Mouse (Mus musculus) stomach, postnatal 0 days (tissue): ENCODE measurements around the gene 4930564D02Rik. TPM values are rescaled to one million over a fixed set of nuclear protein-coding genes. Genes with fewer than 3 reads are reported as not detected.

Experiments used
- ATAC-seq: fragments of 200-750 bp; cut with Nextera tagmentation; 2 replicates; pipeline ENCODE4 v1.8.0; 2017; ENCODE audit not compliant: low FRiP score, low TSS enrichment
- DNase-seq: peaks from one replicate; pipeline ENCODE4 v3.0.0-alpha.2; 2016; ENCODE audit warnings: low spot score
- H3K27ac ChIP-seq: fragments of 300-500 bp; sonication (generic); replicated peaks from 2 replicates; pipeline ENCODE4 v1.5.1; 2014; ENCODE audit warnings: mild to moderate bottlenecking, control low read depth
- H3K27me3 ChIP-seq: fragments of 300-500 bp; sonication (generic); 2 replicates; pipeline ENCODE4 v1.6.1; 2014; ENCODE audit warnings: low read length; ENCODE audit not compliant: control insufficient read depth, insufficient read depth
- H3K36me3 ChIP-seq: fragments of 300-500 bp; sonication (generic); 2 replicates; pipeline ENCODE4 v1.6.1; 2014; ENCODE audit warnings: low read length, mixed read lengths; ENCODE audit not compliant: control insufficient read depth, insufficient read depth
- H3K4me1 ChIP-seq: fragments of 300-500 bp; sonication (generic); replicated peaks from 2 replicates; pipeline ENCODE4 v1.6.1; 2014; ENCODE audit warnings: antibody characterized with exemption; ENCODE audit not compliant: control insufficient read depth, insufficient read depth
- H3K4me2 ChIP-seq: fragments of 300-500 bp; sonication (generic); replicated peaks from 2 replicates; pipeline ENCODE4 v1.6.1; 2014; ENCODE audit warnings: low read depth, mild to moderate bottlenecking, control low read depth, moderate library complexity
- H3K4me3 ChIP-seq: fragments of 300-500 bp; sonication (generic); 2 replicates; pipeline ENCODE4 v1.5.1; 2014; ENCODE audit warnings: low read depth, low read length, control low read depth
- H3K9ac ChIP-seq: fragments of 300-500 bp; sonication (generic); 2 replicates; pipeline ENCODE4 v1.6.1; 2014; ENCODE audit warnings: mild to moderate bottlenecking, low read length, control low read depth, mixed read lengths
- H3K9me3 ChIP-seq: fragments of 300-500 bp; sonication (generic); 2 replicates; pipeline ENCODE4 v1.6.1; 2016; ENCODE audit warnings: low read length; ENCODE audit not compliant: control insufficient read depth
- CTCF ChIP-seq: IDR thresholded peaks from 2 replicates; pipeline ENCODE4 v1.5.1; 2016; ENCODE audit warnings: antibody characterized with exemption, low read depth, mild to moderate bottlenecking, moderate library complexity
- EP300 ChIP-seq: optimal IDR thresholded peaks from 2 replicates; pipeline ENCODE3; 2016; ENCODE audit warnings: antibody characterized with exemption
- WGBS: fragments of 180-500 bp; shearing (Covaris S2); extraction: QIAGEN DNeasy Blood & Tissue Kit; methylation state at CpG from one replicate; pipeline ENCODE4 v1.1.7; 2014; 5-methylcytosine and 5-hydroxymethylcytosine counted together
- polyA plus RNA-seq: library from polyadenylated mRNA; unstranded; fragments of >200 nt; fragmentation: Nextera tagmentation; extraction: Ambion mirVana; gene quantifications from 2 replicates; pipeline ENCODE4 v1.2.1, GENCODE M21; 2015

4930564D02Rik gene
- polyA plus RNA-seq, 1 experiment from 2014 or later: not detected

- ATAC-seq: no peak
- no peaks in the 10 kb centered on the region for H3K27me3 ChIP-seq
- no peaks in the 10 kb centered on the region for H3K4me1 ChIP-seq
These were observed 4.6 kb downstream of the 4930564D02Rik start for GRCm38 (mm10) chr3:105071251-105071650.

GRCm38 (mm10) chr3:105072536-105072935, 5.9 kb downstream of the 4930564D02Rik start:
- Histone ChIP-seq H3K36me3 (no peaks in the 10 kb centered on the region), H3K4me2 (no peak overlapping the region), H3K9ac (no peak overlapping the region), H3K27ac (no peak overlapping the region), H3K9me3 (no peaks in the 10 kb centered on the region), H3K27me3 (no peaks in the 10 kb centered on the region), H3K4me1 (no peaks in the 10 kb centered on the region), H3K4me3 (no peak overlapping the region)
- TF ChIP-seq EP300: no peak
- no peak for TF ChIP-seq CTCF
- 90% methylated on average over 10 of the region's 10 CpGs for WGBS
- no peak for DNase-seq
- ATAC-seq: no peak

More at GRCm38 (mm10) chr3:105071251-105071650, 4.6 kb downstream of the 4930564D02Rik start:
- Histone ChIP-seq H3K36me3 (no peaks in the 10 kb centered on the region), H3K27ac (no peak overlapping the region), H3K9ac (no peak overlapping the region), H3K4me3 (no peak overlapping the region), H3K4me2 (no peak overlapping the region), H3K9me3 (no peaks in the 10 kb centered on the region)
- WGBS: 84% methylated on average over 5 of the region's 5 CpGs
- no peak for TF ChIP-seq EP300
- TF ChIP-seq CTCF: no peak
- DNase-seq: no peak

GRCm38 (mm10) chr3:105075796-105076195, 9.2 kb downstream of the 4930564D02Rik start:
- H3K9ac ChIP-seq: no peak overlapping the region
- no peaks in the 10 kb centered on the region for H3K4me1 ChIP-seq
- H3K27me3 ChIP-seq: no peaks in the 10 kb centered on the region
- H3K27ac ChIP-seq: no peak overlapping the region
- no peaks in the 10 kb centered on the region for H3K36me3 ChIP-seq
- no peak overlapping the region for H3K4me2 ChIP-seq
- TF ChIP-seq EP300: no peak
- TF ChIP-seq CTCF: no peak
- H3K4me3 ChIP-seq: no peak overlapping the region
- DNase-seq: no peak
- 91% methylated on average over 5 of the region's 5 CpGs for WGBS
- no peaks in the 10 kb centered on the region for H3K9me3 ChIP-seq
- ATAC-seq: no peak

GRCm38 (mm10) chr3:105078231-105078826, 11.7 kb downstream of the 4930564D02Rik start:
- Histone ChIP-seq H3K4me1 (no peaks in the 10 kb centered on the region), H3K4me2 (no peak overlapping the region), H3K4me3 (no peak overlapping the region), H3K9ac (no peak overlapping the region), H3K27ac (no peak overlapping the region), H3K36me3 (no peaks in the 10 kb centered on the region), H3K27me3 (no peaks in the 10 kb centered on the region), H3K9me3 (no peaks in the 10 kb centered on the region)
- WGBS: 23% methylated on average over 7 of the region's 7 CpGs
- TF ChIP-seq CTCF: peak; percentile 98
- TF ChIP-seq EP300: no peak
- ATAC-seq: peak; percentile 98
- DNase-seq: peak; percentile 88

GRCm38 (mm10) chr3:105087344-105087743, 20.7 kb downstream of the 4930564D02Rik start:
- 44% methylated on average over 3 of the region's 3 CpGs for WGBS
- ATAC-seq: no peak; the same call in 1 of the 2 replicates
- no peak overlapping the region for H3K4me2 ChIP-seq
- no peak overlapping the region for H3K27ac ChIP-seq
- H3K4me3 ChIP-seq: no peak overlapping the region
- H3K27me3 ChIP-seq: no peaks in the 10 kb centered on the region
- no peak overlapping the region for H3K9ac ChIP-seq
- H3K36me3 ChIP-seq: no peaks in the 10 kb centered on the region
- no peaks in the 10 kb centered on the region for H3K9me3 ChIP-seq
- TF ChIP-seq EP300 (no peak), CTCF (no peak)
- H3K4me1 ChIP-seq: no peaks in the 10 kb centered on the region
- DNase-seq: no peak

- Histone ChIP-seq H3K9me3 (no peaks in the 10 kb centered on the region), H3K36me3 (no peaks in the 10 kb centered on the region), H3K4me2 (no peak overlapping the region), H3K27ac (no peak overlapping the region), H3K27me3 (no peaks in the 10 kb centered on the region), H3K9ac (no peak overlapping the region), H3K4me3 (no peak overlapping the region), H3K4me1 (no peaks in the 10 kb centered on the region)
- DNase-seq: no peak
- 66% methylated on average over 2 of the region's 2 CpGs for WGBS
- no peak for ATAC-seq
- TF ChIP-seq CTCF: no peak
- no peak for TF ChIP-seq EP300
These were observed 22.0 kb downstream of the 4930564D02Rik start for GRCm38 (mm10) chr3:105088638-105089037.
